Mouse (Mus musculus): Measurements from ENCODE around the gene Vmn2r101. TPM values are rescaled to one million over a fixed set of nuclear protein-coding genes. Genes with fewer than 3 reads are reported as not detected.

The Vmn2r101 gene
- total RNA-seq (2021): not detected
- long read RNA-seq: 0 reads

- no peak for DNase-seq (ENCODE audit: low spot score in 2 of 2)
Observed at GRCm38 (mm10) chr17:19576927-19577326, at the start of gene Vmn2r101. Gene Vmn2r101, plus strand, starts transcription at chr17:19577227.

- DNase-seq (ENCODE audit: low spot score in 2 of 2): no peak
Observed at GRCm38 (mm10) chr17:19629328-19629727, 52.3 kb downstream of the Vmn2r101 start.

GRCm38 (mm10) chr17:19658447-19658846, 81.4 kb downstream of the Vmn2r101 start:
- no peak for DNase-seq (ENCODE audit: low spot score in 2 of 2)

GRCm38 (mm10) chr17:19660028-19660427, 83.0 kb downstream of the Vmn2r101 start, which contains the start of gene Vmn2r102:
Gene Vmn2r102, plus strand, starts transcription at chr17:19660328.
- no peak for DNase-seq (ENCODE audit: low spot score in 2 of 2)

Other genes starting within 250 kb of the Vmn2r101 start
- not detected for gene Vmn2r99, start 215.3 kb upstream of the Vmn2r101 start, total RNA-seq (2021)
- gene Vmn2r100, start 72.5 kb upstream of the Vmn2r101 start, total RNA-seq (2021): not detected
- gene Vmn2r102, start 83.1 kb downstream of the Vmn2r101 start, total RNA-seq (2021): not detected
- gene Vmn2r103, start 196.1 kb downstream of the Vmn2r101 start, total RNA-seq (2021): not detected